Mouse (Mus musculus) embryonic facial prominence, embryonic 12.5 days (tissue): ENCODE measurements around the gene Morn3. TPM values are rescaled to one million over a fixed set of nuclear protein-coding genes. Genes with fewer than 3 reads are reported as not detected.

Experiments used
- ATAC-seq: fragments of 200-750 bp; cut with Nextera tagmentation; 2 replicates; pipeline ENCODE4 v1.8.0; 2017; ENCODE audit not compliant: insufficient number of reproducible peaks, insufficient read depth, low FRiP score, low TSS enrichment
- H3K27ac ChIP-seq: fragments of 300-500 bp; sonication (generic); 2 replicates; pipeline ENCODE4 v1.5.1; 2016; ENCODE audit warnings: mild to moderate bottlenecking
- H3K27me3 ChIP-seq: fragments of 300-500 bp; sonication (generic); 2 replicates; pipeline ENCODE4 v1.6.1; 2016; ENCODE audit warnings: mild to moderate bottlenecking, moderate library complexity
- H3K36me3 ChIP-seq: fragments of 300-500 bp; sonication (generic); 2 replicates; pipeline ENCODE4 v1.6.1; 2016; ENCODE audit warnings: mild to moderate bottlenecking
- H3K4me1 ChIP-seq: fragments of 300-500 bp; sonication (generic); 2 replicates; pipeline ENCODE4 v1.6.1; 2016
- H3K4me2 ChIP-seq: fragments of 300-500 bp; sonication (generic); replicated peaks from 2 replicates; pipeline ENCODE4 v1.6.1; 2016; ENCODE audit warnings: mild to moderate bottlenecking, moderate library complexity
- H3K4me3 ChIP-seq: fragments of 300-500 bp; sonication (generic); 2 replicates; pipeline ENCODE4 v1.5.1; 2016; ENCODE audit warnings: mild to moderate bottlenecking
- H3K9ac ChIP-seq: fragments of 300-500 bp; sonication (generic); 2 replicates; pipeline ENCODE4 v1.6.1; 2016; ENCODE audit warnings: mild to moderate bottlenecking, moderate library complexity
- H3K9me3 ChIP-seq: fragments of 300-500 bp; sonication (generic); 2 replicates; pipeline ENCODE4 v1.6.1; 2016; ENCODE audit warnings: mild to moderate bottlenecking, moderate library complexity
- WGBS: fragments of 180-500 bp; shearing (Covaris S2); methylation state at CpG from one replicate; pipeline ENCODE4 v1.1.7; 2016; 5-methylcytosine and 5-hydroxymethylcytosine counted together
- polyA plus RNA-seq: library from polyadenylated mRNA; unstranded; fragments of >200 nt; fragmentation: Nextera tagmentation; extraction: Ambion mirVana; gene quantifications from 2 replicates; pipeline ENCODE4 v1.2.1, GENCODE M21; 2016

Morn3 gene
- polyA plus RNA-seq, 1 experiment from 2014 or later = not detected

- Histone ChIP-seq H3K9me3 (no peaks in the 10 kb centered on the region), H3K4me2 (peak overlapping the region; percentile 39), H3K9ac (no peak overlapping the region), H3K4me1 (peaks cover 10% of the 10 kb centered on the region; the same call in 1 of the 2 replicates), H3K27me3 (no peaks in the 10 kb centered on the region), H3K4me3 (peak overlapping the region; percentile 30), H3K36me3 (no peaks in the 10 kb centered on the region), H3K27ac (no peak overlapping the region)
- WGBS = 43% methylated on average over 16 of the region's 16 CpGs
- ATAC-seq = no peak
Measured at GRCm38 (mm10) chr5:123058251-123059102, 11.7 kb upstream of the Morn3 start.

DNA sequence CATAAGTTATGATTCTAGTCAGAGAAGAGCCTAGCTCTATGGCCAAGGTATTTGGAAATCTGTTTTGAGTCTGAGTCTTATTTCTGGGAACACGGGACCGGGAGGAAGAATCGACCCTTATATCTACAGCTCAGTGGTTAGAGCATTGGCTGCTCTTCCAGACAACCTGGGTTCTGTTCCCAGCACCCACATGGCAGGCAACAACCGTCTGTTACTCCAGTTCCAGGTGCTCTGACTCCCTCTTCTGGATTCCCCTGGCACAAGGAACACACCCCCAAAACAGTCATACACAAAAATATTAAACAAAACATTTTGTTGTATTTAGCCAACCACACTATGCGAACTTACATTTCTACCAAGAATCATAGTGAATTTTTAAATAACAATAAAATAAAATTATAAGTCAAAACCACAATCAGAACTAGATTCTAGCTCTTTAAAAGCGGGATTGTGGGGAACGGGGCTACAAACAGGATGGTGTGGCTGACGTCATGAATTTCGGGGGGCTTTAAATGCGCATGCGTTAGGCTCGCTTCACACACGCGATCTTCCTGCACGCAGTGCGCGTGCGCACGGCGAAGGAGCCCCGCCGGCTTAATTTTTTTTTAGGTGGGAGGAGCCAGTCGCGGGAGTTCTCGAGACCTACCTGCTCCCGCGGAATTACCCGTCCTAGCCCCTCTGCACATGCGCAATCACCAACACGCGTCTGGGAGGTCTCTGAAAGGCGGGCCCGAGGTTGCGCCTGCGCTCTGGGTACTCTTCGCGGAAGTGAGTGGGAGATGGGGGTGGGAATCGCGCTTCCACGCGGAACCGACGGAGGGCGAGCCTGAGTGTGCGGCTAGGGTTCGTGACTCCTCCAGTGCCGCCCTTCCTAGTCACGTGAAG, 10.8 kb upstream of the Morn3 start:
- Histone ChIP-seq H3K36me3 (no peaks in the 10 kb centered on the region), H3K9ac (no peak overlapping the region), H3K4me3 (peak overlapping the region; percentile 30), H3K27me3 (no peaks in the 10 kb centered on the region), H3K4me2 (peak overlapping the region; percentile 39), H3K4me1 (peaks cover 10% of the 10 kb centered on the region; the same call in 1 of the 2 replicates), H3K27ac (no peak overlapping the region), H3K9me3 (no peaks in the 10 kb centered on the region)
- WGBS = 8% methylated on average over 48 of the region's 48 CpGs
- ATAC-seq = peak; percentile 96

GRCm38 (mm10) chr5:123051736-123052135, 4.9 kb upstream of the Morn3 start:
- H3K9ac ChIP-seq = no peak overlapping the region
- H3K4me1 ChIP-seq = peaks cover 7% of the 10 kb centered on the region; the same call in 1 of the 2 replicates
- no peaks in the 10 kb centered on the region for H3K9me3 ChIP-seq
- WGBS = 79% methylated on average over 5 of the region's 5 CpGs
- H3K4me3 ChIP-seq = no peak overlapping the region
- no peaks in the 10 kb centered on the region for H3K36me3 ChIP-seq
- H3K4me2 ChIP-seq = no peak overlapping the region
- no peak for ATAC-seq
- no peak overlapping the region for H3K27ac ChIP-seq
- H3K27me3 ChIP-seq = no peaks in the 10 kb centered on the region

GRCm38 (mm10) chr5:123050918-123051317, 4.1 kb upstream of the Morn3 start:
- 85% methylated on average over 9 of the region's 9 CpGs for WGBS
- no peak overlapping the region for H3K4me2 ChIP-seq
- no peak overlapping the region for H3K9ac ChIP-seq
- H3K27me3 ChIP-seq = no peaks in the 10 kb centered on the region
- no peak for ATAC-seq
- no peaks in the 10 kb centered on the region for H3K36me3 ChIP-seq
- no peaks in the 10 kb centered on the region for H3K9me3 ChIP-seq
- no peak overlapping the region for H3K4me3 ChIP-seq
- no peak overlapping the region for H3K27ac ChIP-seq
- H3K4me1 ChIP-seq = peaks cover 7% of the 10 kb centered on the region; the same call in 1 of the 2 replicates

DNA sequence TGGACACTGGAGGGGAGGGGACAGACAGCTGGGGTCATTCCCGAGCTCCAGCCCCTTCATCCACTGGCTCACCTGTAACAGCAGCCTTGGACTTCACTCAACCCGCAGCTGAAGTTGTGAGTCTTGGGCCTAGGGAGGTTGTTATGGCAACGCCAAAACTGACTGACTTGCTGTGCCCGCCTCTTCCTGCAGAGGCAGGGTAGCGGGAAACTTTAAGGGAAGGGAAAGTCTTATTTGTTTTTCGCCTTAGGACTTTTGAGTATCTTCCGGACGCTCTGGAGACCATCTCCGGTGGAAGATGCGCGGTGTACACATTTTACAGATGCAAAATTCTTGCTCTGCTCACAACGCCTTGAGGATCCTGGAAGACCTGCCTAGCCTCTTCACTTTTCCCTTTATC, 2.5 kb upstream of the Morn3 start:
- Histone ChIP-seq H3K36me3 (no peaks in the 10 kb centered on the region), H3K9me3 (no peaks in the 10 kb centered on the region), H3K9ac (peak overlapping the region; percentile 33), H3K4me2 (peak overlapping the region; percentile 55), H3K27me3 (no peaks in the 10 kb centered on the region), H3K4me3 (peak overlapping the region; percentile 22), H3K4me1 (peaks cover 7% of the 10 kb centered on the region; the same call in 1 of the 2 replicates), H3K27ac (no peak overlapping the region)
- ATAC-seq = no peak
- 2% methylated on average over 12 of the region's 12 CpGs for WGBS

- Histone ChIP-seq H3K27me3 (no peaks in the 10 kb centered on the region), H3K36me3 (no peaks in the 10 kb centered on the region), H3K4me2 (no peak overlapping the region), H3K4me1 (peaks cover 7% of the 10 kb centered on the region; the same call in 1 of the 2 replicates), H3K9ac (no peak overlapping the region), H3K27ac (no peak overlapping the region), H3K4me3 (no peak overlapping the region), H3K9me3 (no peaks in the 10 kb centered on the region)
- 33% methylated on average over 9 of the region's 9 CpGs for WGBS
- ATAC-seq = no peak
Measured at GRCm38 (mm10) chr5:123045561-123046295, 1.1 kb downstream of the Morn3 start.

- H3K9ac ChIP-seq = no peak overlapping the region
- no peak overlapping the region for H3K27ac ChIP-seq
- no peaks in the 10 kb centered on the region for H3K4me1 ChIP-seq
- H3K4me2 ChIP-seq = no peak overlapping the region
- H3K9me3 ChIP-seq = no peaks in the 10 kb centered on the region
- H3K27me3 ChIP-seq = no peaks in the 10 kb centered on the region
- WGBS = 16% methylated on average over 7 of the region's 7 CpGs
- no peaks in the 10 kb centered on the region for H3K36me3 ChIP-seq
- H3K4me3 ChIP-seq = no peak overlapping the region
- no peak for ATAC-seq
Measured at GRCm38 (mm10) chr5:123043856-123044255, 3.0 kb downstream of the Morn3 start.

GRCm38 (mm10) chr5:123040796-123041195, 6.0 kb downstream of the Morn3 start:
- Histone ChIP-seq H3K36me3 (no peaks in the 10 kb centered on the region), H3K4me1 (no peaks in the 10 kb centered on the region), H3K9me3 (no peaks in the 10 kb centered on the region), H3K4me3 (no peak overlapping the region), H3K4me2 (no peak overlapping the region), H3K27me3 (no peaks in the 10 kb centered on the region), H3K27ac (no peak overlapping the region), H3K9ac (no peak overlapping the region)
- no peak for ATAC-seq
- 54% methylated on average over 7 of the region's 7 CpGs for WGBS

DNA sequence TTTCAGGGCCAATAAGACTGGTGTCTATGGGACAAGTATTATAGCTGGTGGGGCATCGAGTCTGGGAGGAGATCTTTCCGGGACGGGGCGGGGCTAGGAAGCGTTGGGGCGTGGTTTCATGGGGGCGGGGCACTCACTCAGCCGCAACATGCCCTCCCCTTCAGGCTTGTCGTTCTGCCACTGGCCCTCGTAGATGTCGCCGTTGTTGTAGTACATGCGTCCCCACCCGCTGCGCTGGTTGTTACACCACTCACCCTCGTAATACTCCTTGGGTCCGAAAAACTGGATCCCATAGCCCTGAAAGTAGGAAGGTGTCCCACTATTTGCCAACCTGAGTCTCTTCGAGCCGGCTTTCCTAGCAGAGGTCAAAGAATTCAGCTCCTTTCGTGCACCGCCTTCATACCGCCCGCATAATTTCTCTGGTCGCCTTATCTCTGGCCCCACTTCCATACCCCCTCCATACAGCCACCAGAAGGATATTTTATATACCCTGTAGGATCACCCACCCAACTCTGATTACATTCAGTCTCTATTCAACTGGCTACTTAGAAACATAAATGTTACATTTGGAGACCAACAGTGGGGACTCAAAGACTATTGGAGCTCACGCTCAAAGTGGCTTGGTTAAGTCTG, 7.6 kb downstream of the Morn3 start:
- Histone ChIP-seq H3K9ac (no peak overlapping the region), H3K36me3 (no peaks in the 10 kb centered on the region), H3K4me1 (no peaks in the 10 kb centered on the region), H3K4me3 (peak overlapping the region; percentile 20; the same call in 1 of the 2 replicates), H3K27ac (no peak overlapping the region), H3K27me3 (no peaks in the 10 kb centered on the region), H3K9me3 (no peaks in the 10 kb centered on the region), H3K4me2 (peak overlapping the region; percentile 48)
- WGBS = 4% methylated on average over 25 of the region's 25 CpGs
- ATAC-seq = no peak

DNA sequence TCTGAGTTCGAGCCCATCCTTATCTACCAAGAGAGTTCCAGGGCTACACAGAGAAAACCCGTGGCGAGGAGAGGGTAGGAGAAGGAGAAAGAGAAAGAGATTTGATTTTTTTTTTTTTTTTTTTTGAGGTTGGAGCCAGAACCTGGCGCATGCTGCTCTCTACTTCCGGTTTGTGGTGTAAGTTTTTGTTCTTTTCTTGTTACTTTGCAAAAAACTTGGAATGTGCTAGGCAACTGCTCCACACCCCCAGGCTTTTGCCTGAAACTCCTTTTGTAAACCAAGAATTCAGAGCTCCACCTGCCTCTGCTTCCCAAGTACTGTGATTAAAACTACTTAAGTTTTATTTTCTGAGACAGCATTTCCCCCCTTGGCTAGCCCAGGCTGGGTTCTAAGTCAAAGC, 8.7 kb downstream of the Morn3 start:
- no peak overlapping the region for H3K4me2 ChIP-seq
- no peak overlapping the region for H3K9ac ChIP-seq
- no peak overlapping the region for H3K27ac ChIP-seq
- ATAC-seq = no peak
- H3K27me3 ChIP-seq = no peaks in the 10 kb centered on the region
- H3K4me3 ChIP-seq = no peak overlapping the region
- WGBS = 81% methylated on average over 5 of the region's 5 CpGs
- no peaks in the 10 kb centered on the region for H3K36me3 ChIP-seq
- H3K4me1 ChIP-seq = no peaks in the 10 kb centered on the region
- no peaks in the 10 kb centered on the region for H3K9me3 ChIP-seq

DNA sequence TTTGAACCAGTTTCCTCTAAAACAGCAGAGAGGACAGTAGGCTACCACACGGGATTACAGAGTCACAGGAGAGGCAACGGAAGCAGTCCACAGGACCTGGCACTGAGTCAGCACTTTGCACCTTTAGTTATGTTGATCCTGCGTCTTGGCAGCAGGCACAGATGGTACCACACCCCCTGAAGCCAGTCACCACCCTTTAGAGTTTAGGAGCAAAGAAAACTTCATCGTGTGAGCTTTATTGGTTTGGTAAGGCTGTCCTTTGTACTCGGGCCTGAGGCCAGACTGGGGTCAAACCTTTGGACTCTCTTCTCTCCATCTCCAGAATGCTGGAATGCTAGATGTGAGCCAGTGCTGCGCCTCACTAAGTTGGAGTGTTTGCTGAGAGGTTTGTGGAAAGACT, 11.3 kb downstream of the Morn3 start:
- ATAC-seq = no peak
- WGBS = 35% methylated on average over 6 of the region's 6 CpGs
- Histone ChIP-seq H3K27me3 (no peaks in the 10 kb centered on the region), H3K9me3 (no peaks in the 10 kb centered on the region), H3K4me1 (no peaks in the 10 kb centered on the region), H3K4me3 (no peak overlapping the region), H3K27ac (no peak overlapping the region), H3K36me3 (peaks cover 11% of the 10 kb centered on the region; the same call in 1 of the 2 replicates), H3K4me2 (no peak overlapping the region), H3K9ac (no peak overlapping the region)
